Mouse (Mus musculus) adrenal gland, postnatal 4 days (tissue): ENCODE measurements around the gene Gm17584. TPM values are rescaled to one million over a fixed set of nuclear protein-coding genes. Genes with fewer than 3 reads are reported as not detected.
"Not testable (repeated sequence)": the region's sequence is repeated elsewhere in the genome, so short reads cannot be mapped to it uniquely, and the experiment has no call there.

Source experiments
- DNase-seq, 2 experiments: peaks; one replicate each; pipeline ENCODE4 v3.0.0; 2021 to 2022; ENCODE audit warnings: low spot score in 2 of 2, mixed read lengths in 2 of 2
- long read RNA-seq, 2 experiments: library from polyadenylated mRNA; stranded (forward); transcript quantifications; one replicate each; pipeline ENCODE4 v2.0.0; 2021
- total RNA-seq, 2 experiments: library from RNA; stranded (reverse); gene quantifications; 2 replicates each; pipeline ENCODE4 v1.2.3; 2021

Gm17584 gene
- not detected for total RNA-seq
- long read RNA-seq, experiment 1 = 0 reads
- long read RNA-seq, experiment 2 = 0 reads

DNA sequence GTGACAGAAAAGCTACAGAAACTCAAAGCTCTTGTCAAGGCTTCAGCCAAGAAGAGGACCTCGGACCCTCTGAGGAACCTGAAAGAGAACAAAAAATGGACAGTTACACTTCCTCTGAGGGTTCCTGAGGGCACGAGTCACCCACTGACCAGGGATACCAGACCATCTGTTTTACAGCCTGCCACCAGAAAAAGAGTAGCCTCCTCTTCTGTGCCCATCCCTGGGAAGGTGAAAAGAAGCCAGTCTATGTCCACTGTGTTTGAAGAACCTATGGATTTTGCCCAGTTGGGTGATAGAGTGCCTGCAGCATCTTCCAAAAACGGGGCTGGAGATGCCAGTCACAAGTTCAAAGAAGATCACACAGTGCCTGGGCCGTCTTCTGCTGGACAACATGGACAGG, at the start of gene Gm17584:
Gm17584 (plus strand) TSS at position 301 of the 400 bp plus-strand sequence.
- not testable (repeated sequence) for DNase-seq

Other genes with a start within 250 kb of the Gm17584 start
- gene Gm17469, start 129.3 kb downstream of the Gm17584 start, total RNA-seq = not detected